Mouse (Mus musculus): ENCODE results near the gene Hoxd10. TPM values are rescaled to one million over a fixed set of nuclear protein-coding genes. Genes with fewer than 3 reads are reported as not detected.

Gene Hoxd10
- polyA plus RNA-seq, 1 experiment from 2014 or later, result 2.3 TPM

DNA sequence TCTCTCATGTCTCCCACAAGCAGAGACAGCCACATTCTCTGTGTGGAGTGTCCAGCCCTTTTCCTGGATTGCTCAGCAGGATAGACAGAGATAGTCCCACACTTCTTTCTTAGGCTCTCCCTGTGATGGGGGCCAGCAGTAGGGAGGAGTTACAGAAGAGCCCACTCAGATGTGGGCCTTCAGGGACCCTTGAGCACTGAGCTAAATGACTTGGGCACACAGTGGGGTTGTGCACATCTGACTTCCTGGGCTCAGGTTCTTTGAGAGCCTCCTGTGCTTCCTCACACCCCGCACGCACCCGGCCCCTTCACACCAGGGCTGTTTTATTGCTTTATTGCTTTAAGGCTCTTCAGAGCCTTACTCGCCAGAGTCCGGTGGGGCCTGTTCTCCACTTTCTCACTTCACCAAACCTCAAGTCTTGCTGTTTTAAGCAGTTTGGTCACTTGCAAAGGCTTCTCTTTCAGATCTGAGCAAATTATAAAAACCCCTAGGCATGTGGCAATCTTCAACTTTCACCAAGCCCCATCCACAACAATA lies 29.3 kb downstream of the Hoxd10 start:
- H3K27me3 ChIP-seq (ENCODE audit: insufficient read depth, poor library complexity, severe bottlenecking), result peaks cover 100% of the 10 kb centered on the region
- WGBS, result 8% methylated on average over 5 of the region's 5 CpGs
- DNase-seq (ENCODE audit: low spot score), result no peak

DNA sequence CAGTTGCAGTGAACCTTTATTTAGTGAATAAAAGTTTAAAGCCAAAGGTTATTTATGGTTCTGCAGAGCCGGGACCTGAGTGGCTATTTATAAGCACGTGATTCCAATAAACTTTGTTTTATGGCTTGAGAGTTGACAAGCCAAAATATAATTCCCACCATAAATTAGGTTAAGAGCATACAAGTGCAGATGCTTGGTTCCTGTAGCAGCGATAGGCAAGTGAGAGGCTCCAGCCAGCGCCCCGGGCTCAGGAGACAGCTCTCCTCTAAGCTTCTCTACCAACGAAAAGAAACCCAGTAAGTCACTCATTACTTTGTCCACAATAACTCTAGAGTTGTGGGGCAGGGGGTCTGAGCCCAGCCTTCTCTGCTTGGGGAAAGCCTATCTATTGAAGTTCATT lies 30.2 kb downstream of the Hoxd10 start:
- DNase-seq (ENCODE audit: low spot score), result no peak
- no peak overlapping the region for H3K27ac ChIP-seq
- peaks cover 4% of the 10 kb centered on the region; the same call in 1 of the 2 replicates for H3K4me1 ChIP-seq
- no peak overlapping the region for H3K4me3 ChIP-seq
- H3K36me3 ChIP-seq, result no peaks in the 10 kb centered on the region
- H3K27me3 ChIP-seq (ENCODE audit: insufficient read depth, poor library complexity, severe bottlenecking), result peaks cover 100% of the 10 kb centered on the region
- no peaks in the 10 kb centered on the region for H3K9me3 ChIP-seq
- 7% methylated on average over 6 of the region's 6 CpGs for WGBS

More for the DNA sequence above, 29.3 kb downstream of the Hoxd10 start:
- Histone ChIP-seq H3K4me3 (no peak overlapping the region), H3K9me3 (no peaks in the 10 kb centered on the region), H3K4me1 (peaks cover 4% of the 10 kb centered on the region; the same call in 1 of the 2 replicates), H3K36me3 (no peaks in the 10 kb centered on the region), H3K27ac (no peak overlapping the region)

DNA sequence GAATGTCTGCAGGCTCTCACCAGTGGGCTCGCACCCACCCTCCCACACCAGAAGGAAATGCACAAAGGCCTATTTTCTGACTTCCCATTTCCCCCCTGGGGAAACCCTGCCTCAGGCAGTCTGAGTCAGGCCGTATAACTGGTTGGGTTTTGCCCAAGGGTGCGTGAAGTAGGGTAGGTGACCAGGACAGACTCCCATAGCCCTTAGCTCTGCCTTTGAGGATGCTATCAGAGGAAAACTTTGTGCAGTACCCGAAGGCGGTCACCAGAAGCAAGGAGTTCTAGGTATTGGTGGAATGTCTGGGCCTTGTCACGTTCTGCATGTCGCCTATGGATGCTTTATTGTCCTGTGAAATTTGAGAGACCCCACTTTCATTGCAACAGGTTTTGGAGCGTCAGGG lies 31.2 kb downstream of the Hoxd10 start:
- Histone ChIP-seq H3K9me3 (no peaks in the 10 kb centered on the region), H3K4me1 (peaks cover 12% of the 10 kb centered on the region), H3K27ac (no peak overlapping the region), H3K27me3 (ENCODE audit: insufficient read depth, poor library complexity, severe bottlenecking) (peaks cover 100% of the 10 kb centered on the region), H3K4me3 (no peak overlapping the region), H3K36me3 (no peaks in the 10 kb centered on the region)
- DNase-seq (ENCODE audit: low spot score), result no peak
- WGBS, result 5% methylated on average over 8 of the region's 8 CpGs

DNA sequence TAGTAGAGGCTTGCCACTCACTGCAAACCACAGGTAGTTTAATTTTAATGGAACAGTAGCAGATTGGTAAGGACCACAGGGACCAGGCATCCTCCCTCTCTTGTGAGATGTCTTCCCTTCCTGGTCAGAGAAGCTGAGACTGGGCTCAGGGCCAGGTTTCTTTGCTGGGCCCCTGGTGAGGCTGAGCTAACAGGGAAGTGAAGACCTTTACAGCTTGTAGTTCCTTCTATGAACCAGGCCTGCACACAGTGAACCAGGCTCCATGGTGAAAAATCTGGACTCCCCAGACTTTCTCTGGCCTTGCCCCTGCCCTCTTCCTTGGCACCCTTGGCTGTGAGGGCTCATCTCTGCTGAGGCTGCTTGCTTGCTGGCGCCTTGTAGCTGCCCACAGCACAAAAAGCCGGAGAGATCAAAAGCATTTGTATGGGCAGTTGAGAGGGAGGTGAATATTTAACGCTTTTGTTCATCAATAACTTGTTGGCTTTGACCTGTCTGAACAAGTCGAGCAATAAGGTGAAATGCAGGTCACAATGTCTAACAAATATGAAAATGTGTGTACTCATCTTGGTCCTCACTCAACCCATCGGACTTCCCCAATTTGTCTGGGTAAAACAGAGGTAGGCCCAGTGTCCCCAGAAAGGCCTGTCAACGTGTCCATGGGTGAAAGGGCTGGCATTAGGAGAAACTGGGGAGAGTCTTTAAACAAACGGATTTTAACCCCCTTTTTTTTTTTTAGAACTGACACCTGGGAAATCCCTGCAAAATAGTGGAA lies 32.7 kb downstream of the Hoxd10 start:
- H3K4me1 ChIP-seq, result peaks cover 14% of the 10 kb centered on the region
- 11% methylated on average over 7 of the region's 7 CpGs for WGBS
- no peak overlapping the region for H3K4me3 ChIP-seq
- no peaks in the 10 kb centered on the region for H3K9me3 ChIP-seq
- no peak for DNase-seq (ENCODE audit: low spot score)
- no peaks in the 10 kb centered on the region for H3K36me3 ChIP-seq
- peaks cover 100% of the 10 kb centered on the region for H3K27me3 ChIP-seq (ENCODE audit: insufficient read depth, poor library complexity, severe bottlenecking)
- H3K27ac ChIP-seq, result no peak overlapping the region

DNA sequence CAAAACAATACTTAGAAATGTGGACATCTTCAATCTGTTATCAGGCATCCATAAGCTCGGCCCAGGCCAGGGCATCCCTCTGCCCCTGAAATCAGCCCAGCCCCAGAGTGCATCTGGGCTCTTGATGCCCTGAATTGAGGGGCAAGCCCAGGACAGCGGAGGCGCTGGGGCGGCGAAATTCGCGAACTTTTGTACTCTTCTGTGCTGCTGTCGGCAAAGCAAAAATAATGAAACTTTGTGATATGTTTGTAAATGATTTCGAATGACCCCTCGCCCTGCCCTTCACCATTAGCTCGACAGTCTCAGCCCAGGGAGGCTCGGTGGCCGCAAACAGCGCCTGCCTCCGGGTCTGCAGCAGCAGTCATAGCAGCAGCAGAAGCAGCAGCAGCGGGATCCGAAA lies 33.4 kb downstream of the Hoxd10 start:
- H3K4me1 ChIP-seq, result peaks cover 14% of the 10 kb centered on the region
- H3K36me3 ChIP-seq, result no peaks in the 10 kb centered on the region
- peaks cover 100% of the 10 kb centered on the region for H3K27me3 ChIP-seq (ENCODE audit: insufficient read depth, poor library complexity, severe bottlenecking)
- 2% methylated on average over 17 of the region's 17 CpGs for WGBS
- H3K4me3 ChIP-seq, result no peak overlapping the region
- no peak for DNase-seq (ENCODE audit: low spot score)
- no peak overlapping the region for H3K27ac ChIP-seq
- H3K9me3 ChIP-seq, result no peaks in the 10 kb centered on the region

DNA sequence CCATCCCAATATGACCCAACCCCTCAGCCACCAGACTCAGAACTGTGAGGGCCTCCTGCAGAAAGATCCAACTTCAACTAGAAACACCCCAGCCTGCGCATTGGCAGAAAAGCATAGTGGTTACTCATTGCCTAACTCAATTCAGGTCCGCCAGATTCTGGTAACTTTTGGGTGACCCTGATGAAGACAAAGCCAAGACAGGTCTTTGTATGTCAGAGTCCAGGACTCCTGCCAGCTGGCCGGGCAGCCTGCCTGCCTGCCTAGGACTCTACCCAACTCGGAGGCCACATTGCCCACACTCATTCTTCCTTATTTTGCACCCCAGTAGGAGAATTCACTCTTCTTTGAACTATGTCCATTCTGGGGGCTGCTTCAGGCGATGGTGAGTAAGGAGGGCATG lies 34.8 kb downstream of the Hoxd10 start, which contains the start of gene Gm28230:
TSS of gene Gm28230 (plus strand) at position 178 of the 400 bp plus-strand sequence.
- Histone ChIP-seq H3K4me1 (peaks cover 14% of the 10 kb centered on the region), H3K27me3 (ENCODE audit: insufficient read depth, poor library complexity, severe bottlenecking) (peaks cover 100% of the 10 kb centered on the region), H3K4me3 (peak within 1 kb of the TSS; percentile 53), H3K9me3 (no peaks in the 10 kb centered on the region), H3K27ac (peak within 1 kb of the TSS; percentile 3; the same call in 1 of the 2 replicates), H3K36me3 (no peaks in the 10 kb centered on the region)
- WGBS, result 10% methylated on average over 5 of the region's 5 CpGs
- no peak for DNase-seq (ENCODE audit: low spot score)

DNA sequence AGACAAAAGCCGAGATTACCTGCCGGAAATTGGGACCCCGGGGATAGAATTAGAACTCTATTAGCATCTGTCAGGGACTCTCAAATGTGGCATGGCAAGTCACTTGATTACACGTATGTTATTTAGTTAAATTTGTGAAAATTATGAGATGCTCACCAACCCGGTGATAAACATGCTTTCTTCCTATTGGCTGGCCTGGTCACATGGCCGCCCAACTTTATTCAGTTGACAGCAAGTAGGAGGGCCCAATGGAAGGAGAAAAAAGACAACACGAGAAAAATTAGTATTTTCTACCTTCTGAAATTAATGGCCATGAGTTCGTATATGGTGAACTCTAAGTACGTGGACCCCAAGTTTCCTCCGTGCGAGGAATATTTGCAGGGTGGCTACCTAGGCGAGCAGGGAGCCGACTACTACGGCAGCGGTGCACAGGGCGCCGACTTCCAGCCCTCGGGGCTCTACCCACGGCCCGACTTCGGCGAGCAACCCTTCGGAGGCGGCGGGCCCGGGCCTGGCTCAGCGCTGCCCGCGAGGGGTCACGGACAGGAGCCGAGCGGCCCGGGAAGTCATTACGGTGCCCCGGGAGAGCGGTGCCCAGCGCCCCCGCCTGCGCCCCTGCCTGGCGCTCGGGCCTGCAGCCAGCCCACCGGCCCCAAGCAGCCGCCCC lies 35.4 kb downstream of the Hoxd10 start:
- peaks cover 14% of the 10 kb centered on the region for H3K4me1 ChIP-seq
- H3K36me3 ChIP-seq, result no peaks in the 10 kb centered on the region
- no peak for DNase-seq (ENCODE audit: low spot score)
- peaks cover 100% of the 10 kb centered on the region for H3K27me3 ChIP-seq (ENCODE audit: insufficient read depth, poor library complexity, severe bottlenecking)
- under 1% methylated on average over 43 of the region's 43 CpGs for WGBS
- H3K9me3 ChIP-seq, result no peaks in the 10 kb centered on the region
- peak overlapping the region; percentile 53 for H3K4me3 ChIP-seq
- H3K27ac ChIP-seq, result peak overlapping the region; percentile 3; the same call in 1 of the 2 replicates

DNA sequence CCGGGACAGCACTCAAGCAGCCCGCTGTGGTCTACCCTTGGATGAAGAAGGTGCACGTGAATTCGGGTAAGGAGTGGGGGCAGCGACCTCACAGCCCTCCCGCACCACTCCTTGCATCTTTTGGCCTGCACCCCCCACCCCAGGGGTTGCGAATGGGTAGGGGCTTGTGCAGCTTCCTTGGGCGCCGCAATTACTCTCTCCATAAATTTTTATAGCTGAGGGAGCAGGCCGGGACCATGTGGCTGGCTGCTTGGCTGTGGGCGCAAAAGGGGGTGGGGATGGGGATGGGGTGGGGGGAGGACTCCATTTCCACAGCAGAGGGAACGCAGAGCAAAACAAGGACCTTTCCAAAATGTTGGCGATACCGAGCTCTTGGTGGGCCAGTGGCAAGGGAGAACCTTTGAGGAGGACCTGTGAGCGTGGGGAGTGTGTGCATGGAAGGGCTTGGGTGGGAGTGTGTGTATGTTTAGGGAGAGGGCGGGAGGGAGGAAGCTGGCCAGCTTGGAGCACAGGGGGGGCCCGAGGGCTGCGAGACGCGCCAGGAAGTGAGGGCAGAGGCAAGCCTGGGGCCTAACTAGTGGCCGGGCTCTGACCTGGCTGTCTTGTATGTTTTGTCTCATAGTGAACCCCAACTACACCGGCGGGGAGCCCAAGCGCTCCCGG lies 36.0 kb downstream of the Hoxd10 start:
- peak overlapping the region; percentile 3; the same call in 1 of the 2 replicates for H3K27ac ChIP-seq
- H3K27me3 ChIP-seq (ENCODE audit: insufficient read depth, poor library complexity, severe bottlenecking), result peaks cover 100% of the 10 kb centered on the region
- WGBS, result 1% methylated on average over 25 of the region's 25 CpGs
- no peaks in the 10 kb centered on the region for H3K9me3 ChIP-seq
- no peak for DNase-seq (ENCODE audit: low spot score)
- H3K4me1 ChIP-seq, result peaks cover 17% of the 10 kb centered on the region
- H3K36me3 ChIP-seq, result no peaks in the 10 kb centered on the region
- peak overlapping the region; percentile 53 for H3K4me3 ChIP-seq

DNA sequence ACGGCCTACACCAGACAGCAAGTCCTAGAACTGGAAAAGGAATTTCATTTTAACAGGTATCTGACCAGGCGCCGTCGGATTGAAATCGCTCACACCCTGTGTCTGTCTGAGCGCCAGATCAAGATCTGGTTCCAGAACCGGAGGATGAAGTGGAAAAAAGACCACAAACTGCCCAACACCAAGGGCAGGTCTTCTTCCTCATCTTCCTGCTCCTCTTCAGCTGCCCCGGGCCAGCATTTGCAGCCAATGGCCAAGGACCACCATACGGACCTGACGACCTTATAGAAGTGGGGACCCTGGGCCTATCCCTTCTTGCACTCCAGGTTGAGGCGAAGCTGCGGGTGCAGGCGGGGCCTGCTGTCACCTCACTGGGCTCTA lies 36.6 kb downstream of the Hoxd10 start:
- H3K4me3 ChIP-seq, result no peak overlapping the region
- WGBS, result 3% methylated on average over 13 of the region's 13 CpGs
- peaks cover 19% of the 10 kb centered on the region for H3K4me1 ChIP-seq
- no peak for DNase-seq (ENCODE audit: low spot score)
- H3K27ac ChIP-seq, result no peak overlapping the region
- peaks cover 100% of the 10 kb centered on the region for H3K27me3 ChIP-seq (ENCODE audit: insufficient read depth, poor library complexity, severe bottlenecking)
- no peaks in the 10 kb centered on the region for H3K9me3 ChIP-seq
- H3K36me3 ChIP-seq, result no peaks in the 10 kb centered on the region

DNA sequence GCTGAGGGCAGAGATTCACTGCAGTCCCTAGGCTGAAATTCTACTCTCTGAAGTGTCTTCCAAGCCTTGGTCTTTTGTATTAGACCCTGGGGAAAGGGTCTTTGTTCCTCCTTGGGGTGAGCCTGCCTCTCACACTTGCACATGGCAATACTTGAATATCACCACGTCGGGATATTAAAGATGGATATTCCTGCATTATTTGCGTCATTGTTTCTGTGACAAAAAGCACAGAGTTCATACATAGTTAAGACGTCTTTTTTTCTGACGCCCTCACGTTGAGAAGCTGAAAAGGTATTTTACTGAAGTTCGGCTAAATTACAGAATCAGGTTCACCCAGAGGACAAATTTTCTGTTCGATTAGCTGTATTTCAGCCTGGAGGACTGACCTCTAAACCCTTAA lies 38.6 kb downstream of the Hoxd10 start:
- Histone ChIP-seq H3K27me3 (ENCODE audit: insufficient read depth, poor library complexity, severe bottlenecking) (peaks cover 100% of the 10 kb centered on the region), H3K4me3 (no peak overlapping the region), H3K36me3 (no peaks in the 10 kb centered on the region), H3K4me1 (peaks cover 20% of the 10 kb centered on the region), H3K27ac (no peak overlapping the region), H3K9me3 (no peaks in the 10 kb centered on the region)
- DNase-seq (ENCODE audit: low spot score), result no peak
- 11% methylated on average over 8 of the region's 8 CpGs for WGBS

DNA sequence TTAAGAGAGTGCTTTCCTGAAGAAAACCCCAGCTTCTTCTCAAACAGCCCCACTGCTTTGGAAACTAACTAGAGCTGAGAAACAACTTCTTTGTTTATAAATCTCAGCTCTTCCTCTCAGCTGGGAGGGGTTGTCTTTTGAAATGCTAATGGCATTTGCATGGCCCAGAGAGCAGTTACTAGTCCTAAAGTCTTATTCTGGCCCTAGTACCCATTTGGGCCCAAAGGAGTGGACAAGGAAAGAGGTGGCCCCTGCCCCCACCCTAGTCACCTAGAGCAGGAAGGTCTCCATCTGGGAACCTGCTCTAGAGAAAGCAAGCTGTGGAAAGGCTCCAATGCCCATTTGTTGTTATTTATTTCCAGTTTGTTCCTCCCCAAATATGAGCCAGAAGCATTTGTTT lies 39.3 kb downstream of the Hoxd10 start:
- Histone ChIP-seq H3K4me1 (peaks cover 27% of the 10 kb centered on the region), H3K9me3 (no peaks in the 10 kb centered on the region), H3K27ac (no peak overlapping the region), H3K36me3 (no peaks in the 10 kb centered on the region), H3K27me3 (ENCODE audit: insufficient read depth, poor library complexity, severe bottlenecking) (peaks cover 100% of the 10 kb centered on the region), H3K4me3 (no peak overlapping the region)
- DNase-seq (ENCODE audit: low spot score), result no peak

DNA sequence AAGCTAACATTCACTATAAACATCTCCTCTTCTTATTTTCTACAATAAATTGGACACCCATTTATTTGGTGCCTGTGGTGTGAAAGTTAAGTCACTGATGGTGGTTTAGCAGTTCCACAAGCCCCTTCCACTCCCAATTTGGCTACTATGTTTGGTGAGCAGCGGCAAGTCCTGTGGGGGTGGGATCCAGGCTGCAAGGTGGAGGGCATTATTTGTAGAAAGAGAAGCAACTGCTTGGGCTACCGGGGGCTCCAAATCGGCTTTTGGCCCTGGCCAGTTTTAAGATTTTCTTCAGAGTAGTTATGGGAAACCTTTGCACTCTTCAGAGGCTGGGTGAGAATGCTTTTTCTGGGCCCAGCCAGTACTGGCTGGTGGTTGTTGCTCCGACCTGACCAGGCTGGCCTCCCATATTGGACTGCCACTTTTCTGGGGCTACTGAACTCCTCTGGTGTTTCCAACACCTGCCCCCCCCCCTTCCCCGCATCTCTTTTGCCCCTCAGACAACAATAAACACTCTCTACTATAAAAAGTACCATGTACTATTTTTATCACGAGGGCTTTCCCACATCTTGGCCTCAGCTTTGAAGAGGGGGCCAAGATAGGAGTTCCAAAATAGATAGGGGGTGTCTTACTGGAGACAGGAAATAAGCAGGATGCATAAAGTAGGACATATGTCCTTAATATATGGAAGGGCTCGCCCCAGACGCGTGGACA lies 40.2 kb downstream of the Hoxd10 start:
- no peak for DNase-seq (ENCODE audit: low spot score)
- 4% methylated on average over 9 of the region's 9 CpGs for WGBS
- no peaks in the 10 kb centered on the region for H3K36me3 ChIP-seq
- H3K9me3 ChIP-seq, result no peaks in the 10 kb centered on the region
- peaks cover 100% of the 10 kb centered on the region for H3K27me3 ChIP-seq (ENCODE audit: insufficient read depth, poor library complexity, severe bottlenecking)
- H3K27ac ChIP-seq, result no peak overlapping the region
- H3K4me3 ChIP-seq, result peak overlapping the region; percentile 40; the same call in 1 of the 2 replicates
- peaks cover 31% of the 10 kb centered on the region for H3K4me1 ChIP-seq
